Mouse (Mus musculus) liver, postnatal 0 days (tissue): ENCODE results near the gene Rpp38.

Source experiments
- CTCF ChIP-seq: sonication (generic); IDR thresholded peaks from 2 replicates; pipeline ENCODE4 v1.5.1; 2016; ENCODE audit warnings: antibody characterized with exemption, low read depth
- EP300 ChIP-seq: IDR thresholded peaks from 2 replicates; pipeline ENCODE4 v1.6.1; 2016; ENCODE audit warnings: antibody characterized with exemption, low read depth, mild to moderate bottlenecking

GRCm38 (mm10) chr2:3327351-3327750 lies 5.1 kb downstream of the Rpp38 start:
- TF ChIP-seq CTCF (peak; percentile 81), EP300 (no peak)
